Mouse (Mus musculus) neural tube, embryonic 13.5 days (tissue): ENCODE data around the gene Timm10b. TPM values are rescaled to one million over a fixed set of nuclear protein-coding genes. Genes with fewer than 3 reads are reported as not detected.

ENCODE experiments used
- ATAC-seq: fragments of 200-750 bp; cut with Nextera tagmentation; 2 replicates; pipeline ENCODE4 v1.8.0; 2017; ENCODE audit warnings: low read depth, mild to moderate bottlenecking, moderate TSS enrichment, moderate library complexity
- H3K27ac ChIP-seq: fragments of 300-500 bp; sonication (generic); replicated peaks from 2 replicates; pipeline ENCODE4 v1.5.1; 2015; ENCODE audit warnings: moderate library complexity, mild to moderate bottlenecking, inconsistent platforms
- H3K27me3 ChIP-seq: fragments of 300-500 bp; sonication (generic); 2 replicates; pipeline ENCODE4 v1.6.1; 2015; ENCODE audit warnings: mild to moderate bottlenecking, inconsistent platforms
- H3K36me3 ChIP-seq: fragments of 300-500 bp; sonication (generic); 2 replicates; pipeline ENCODE4 v1.6.1; 2015; ENCODE audit warnings: mild to moderate bottlenecking, inconsistent platforms
- H3K4me1 ChIP-seq: fragments of 300-500 bp; sonication (generic); replicated peaks from 2 replicates; pipeline ENCODE4 v1.6.1; 2015; ENCODE audit warnings: inconsistent platforms
- H3K4me2 ChIP-seq: fragments of 300-500 bp; sonication (generic); 2 replicates; pipeline ENCODE4 v1.6.1; 2015; ENCODE audit warnings: inconsistent platforms, mild to moderate bottlenecking, moderate library complexity
- H3K4me3 ChIP-seq: fragments of 300-500 bp; sonication (generic); 2 replicates; pipeline ENCODE4 v1.5.1; 2015; ENCODE audit warnings: mild to moderate bottlenecking, inconsistent platforms
- H3K9ac ChIP-seq: fragments of 300-500 bp; sonication (generic); 2 replicates; pipeline ENCODE4 v1.6.1; 2015; ENCODE audit warnings: moderate library complexity, mild to moderate bottlenecking, inconsistent platforms
- H3K9me3 ChIP-seq: fragments of 300-500 bp; sonication (generic); 2 replicates; pipeline ENCODE4 v1.6.1; 2016; ENCODE audit warnings: inconsistent platforms
- WGBS: fragments of 180-500 bp; shearing (Covaris S2); methylation state at CpG from one replicate; pipeline ENCODE4 v1.1.7; 2015; 5-methylcytosine and 5-hydroxymethylcytosine counted together
- polyA plus RNA-seq: library from polyadenylated mRNA; unstranded; fragments of >200 nt; fragmentation: Nextera tagmentation; extraction: Ambion mirVana; gene quantifications from 2 replicates; pipeline ENCODE4 v1.2.1, GENCODE M21; 2015

Timm10b gene
- polyA plus RNA-seq, result 166 and 168 TPM in 2 replicates

GRCm38 (mm10) chr7:105639756-105640155 is at the start of gene Timm10b:
TSS of gene Timm10b (plus strand) at chr7:105640056.
- no peak; the same call in 1 of the 2 replicates for ATAC-seq
- peak within 1 kb of the TSS; percentile 88 for H3K27ac ChIP-seq
- H3K9ac ChIP-seq, result peak within 1 kb of the TSS; percentile 91
- H3K36me3 ChIP-seq, result peaks cover 39% of the 10 kb centered on the region
- H3K9me3 ChIP-seq, result no peaks in the 10 kb centered on the region
- H3K27me3 ChIP-seq, result no peaks in the 10 kb centered on the region
- H3K4me3 ChIP-seq, result peak within 1 kb of the TSS; percentile 71
- WGBS, result 6% methylated on average over 2 of the region's 2 CpGs
- H3K4me2 ChIP-seq, result peak within 1 kb of the TSS; percentile 88
- H3K4me1 ChIP-seq, result peaks cover 47% of the 10 kb centered on the region

GRCm38 (mm10) chr7:105590097-105590496 is 49.8 kb upstream of the Timm10b start:
- H3K9ac ChIP-seq, result no peak overlapping the region
- H3K9me3 ChIP-seq, result no peaks in the 10 kb centered on the region
- H3K4me3 ChIP-seq, result no peak overlapping the region
- H3K4me1 ChIP-seq, result no peaks in the 10 kb centered on the region
- H3K27ac ChIP-seq, result no peak overlapping the region
- ATAC-seq, result no peak
- H3K4me2 ChIP-seq, result no peak overlapping the region
- H3K27me3 ChIP-seq, result no peaks in the 10 kb centered on the region
- no peaks in the 10 kb centered on the region for H3K36me3 ChIP-seq
- WGBS, result 33% methylated on average over 7 of the region's 7 CpGs

GRCm38 (mm10) chr7:105602860-105603623 is 36.8 kb upstream of the Timm10b start:
- H3K4me1 ChIP-seq, result no peaks in the 10 kb centered on the region
- H3K27ac ChIP-seq, result no peak overlapping the region
- H3K9me3 ChIP-seq, result no peaks in the 10 kb centered on the region
- no peak overlapping the region for H3K4me2 ChIP-seq
- no peaks in the 10 kb centered on the region for H3K36me3 ChIP-seq
- no peak overlapping the region for H3K9ac ChIP-seq
- ATAC-seq, result peak; percentile 50; the same call in 1 of the 2 replicates
- H3K27me3 ChIP-seq, result no peaks in the 10 kb centered on the region
- WGBS, result 38% methylated on average over 9 of the region's 9 CpGs
- H3K4me3 ChIP-seq, result no peak overlapping the region

GRCm38 (mm10) chr7:105608467-105608866 is 31.4 kb upstream of the Timm10b start:
- H3K4me2 ChIP-seq, result no peak overlapping the region
- H3K36me3 ChIP-seq, result peaks cover 44% of the 10 kb centered on the region
- H3K27ac ChIP-seq, result no peak overlapping the region
- H3K9me3 ChIP-seq, result no peaks in the 10 kb centered on the region
- WGBS, result 97% methylated on average over 3 of the region's 3 CpGs
- H3K4me3 ChIP-seq, result no peak overlapping the region
- H3K27me3 ChIP-seq, result no peaks in the 10 kb centered on the region
- H3K4me1 ChIP-seq, result no peaks in the 10 kb centered on the region
- no peak for ATAC-seq
- no peak overlapping the region for H3K9ac ChIP-seq

GRCm38 (mm10) chr7:105611767-105612166 is 28.1 kb upstream of the Timm10b start:
- no peak overlapping the region for H3K4me2 ChIP-seq
- H3K4me1 ChIP-seq, result no peaks in the 10 kb centered on the region
- H3K9me3 ChIP-seq, result no peaks in the 10 kb centered on the region
- no peak overlapping the region for H3K4me3 ChIP-seq
- ATAC-seq, result no peak
- 95% methylated on average over 1 of the region's 1 CpGs for WGBS
- peaks cover 77% of the 10 kb centered on the region for H3K36me3 ChIP-seq
- no peaks in the 10 kb centered on the region for H3K27me3 ChIP-seq
- no peak overlapping the region for H3K27ac ChIP-seq
- H3K9ac ChIP-seq, result no peak overlapping the region

GRCm38 (mm10) chr7:105614400-105614799 is 25.5 kb upstream of the Timm10b start:
- peaks cover 100% of the 10 kb centered on the region for H3K36me3 ChIP-seq
- no peak overlapping the region for H3K4me2 ChIP-seq
- no peak overlapping the region for H3K9ac ChIP-seq
- H3K27me3 ChIP-seq, result no peaks in the 10 kb centered on the region
- WGBS, result 86% methylated on average over 1 of the region's 1 CpGs
- no peaks in the 10 kb centered on the region for H3K9me3 ChIP-seq
- no peak overlapping the region for H3K4me3 ChIP-seq
- no peak overlapping the region for H3K27ac ChIP-seq
- ATAC-seq, result no peak
- H3K4me1 ChIP-seq, result no peaks in the 10 kb centered on the region

- Histone ChIP-seq H3K27me3 (no peaks in the 10 kb centered on the region), H3K4me1 (no peaks in the 10 kb centered on the region), H3K9me3 (no peaks in the 10 kb centered on the region), H3K4me3 (no peak overlapping the region), H3K9ac (no peak overlapping the region), H3K27ac (no peak overlapping the region), H3K36me3 (peaks cover 99% of the 10 kb centered on the region), H3K4me2 (no peak overlapping the region)
- no peak for ATAC-seq
- whole genome bisulfite sequencing, result 90% methylated on average over 1 of the region's 1 CpGs
These were observed 24.1 kb upstream of the Timm10b start for GRCm38 (mm10) chr7:105615720-105616119.

GRCm38 (mm10) chr7:105616561-105616960 is 23.3 kb upstream of the Timm10b start:
- no peaks in the 10 kb centered on the region for H3K9me3 ChIP-seq
- H3K4me2 ChIP-seq, result no peak overlapping the region
- H3K27ac ChIP-seq, result no peak overlapping the region
- H3K36me3 ChIP-seq, result peaks cover 99% of the 10 kb centered on the region
- no peak overlapping the region for H3K4me3 ChIP-seq
- H3K27me3 ChIP-seq, result no peaks in the 10 kb centered on the region
- ATAC-seq, result no peak
- no peak overlapping the region for H3K9ac ChIP-seq
- H3K4me1 ChIP-seq, result no peaks in the 10 kb centered on the region
- 91% methylated on average over 6 of the region's 6 CpGs for WGBS

GRCm38 (mm10) chr7:105617810-105618209 is 22.0 kb upstream of the Timm10b start:
- Histone ChIP-seq H3K36me3 (peaks cover 99% of the 10 kb centered on the region), H3K27me3 (no peaks in the 10 kb centered on the region), H3K4me1 (no peaks in the 10 kb centered on the region), H3K9ac (no peak overlapping the region), H3K27ac (no peak overlapping the region), H3K4me2 (no peak overlapping the region), H3K4me3 (no peak overlapping the region), H3K9me3 (no peaks in the 10 kb centered on the region)
- no peak for ATAC-seq
- 96% methylated on average over 22 of the region's 22 CpGs for WGBS

- Histone ChIP-seq H3K9me3 (no peaks in the 10 kb centered on the region), H3K9ac (no peak overlapping the region), H3K4me2 (no peak overlapping the region), H3K27me3 (no peaks in the 10 kb centered on the region), H3K4me1 (no peaks in the 10 kb centered on the region), H3K4me3 (no peak overlapping the region), H3K36me3 (peaks cover 99% of the 10 kb centered on the region), H3K27ac (no peak overlapping the region)
- no peak for ATAC-seq
- 89% methylated on average over 3 of the region's 3 CpGs for WGBS
These were observed 20.2 kb upstream of the Timm10b start for GRCm38 (mm10) chr7:105619701-105620100.

GRCm38 (mm10) chr7:105621053-105621452 is 18.8 kb upstream of the Timm10b start:
- Histone ChIP-seq H3K9me3 (no peaks in the 10 kb centered on the region), H3K36me3 (peaks cover 95% of the 10 kb centered on the region), H3K9ac (no peak overlapping the region), H3K27me3 (no peaks in the 10 kb centered on the region), H3K27ac (no peak overlapping the region), H3K4me2 (no peak overlapping the region), H3K4me1 (no peaks in the 10 kb centered on the region), H3K4me3 (no peak overlapping the region)
- 90% methylated on average over 4 of the region's 4 CpGs for WGBS
- no peak for ATAC-seq

- H3K4me1 ChIP-seq, result no peaks in the 10 kb centered on the region
- 86% methylated on average over 8 of the region's 8 CpGs for WGBS
- no peak overlapping the region for H3K4me2 ChIP-seq
- H3K9me3 ChIP-seq, result no peaks in the 10 kb centered on the region
- H3K4me3 ChIP-seq, result no peak overlapping the region
- H3K27ac ChIP-seq, result no peak overlapping the region
- no peaks in the 10 kb centered on the region for H3K27me3 ChIP-seq
- peaks cover 88% of the 10 kb centered on the region for H3K36me3 ChIP-seq
- H3K9ac ChIP-seq, result no peak overlapping the region
- ATAC-seq, result no peak
These were observed 18.1 kb upstream of the Timm10b start for GRCm38 (mm10) chr7:105621646-105622292.
